Mouse (Mus musculus): ENCODE data around the gene Hist2h3b.
"Not testable (repeated sequence)": the region's sequence is repeated elsewhere in the genome, so short reads cannot be mapped to it uniquely, and the experiment has no call there.

Gene Hist2h3b

GRCm38 (mm10) chr3:96238954-96239793 is 29.3 kb upstream of the Hist2h3b start, which contains the start of gene Hist2h3c2:
Gene Hist2h3c2 (minus strand): TSS chr3:96239127.
- not testable (repeated sequence) for DNase-seq (ENCODE audit: extremely low spot score, low read depth, low spot score)

DNA sequence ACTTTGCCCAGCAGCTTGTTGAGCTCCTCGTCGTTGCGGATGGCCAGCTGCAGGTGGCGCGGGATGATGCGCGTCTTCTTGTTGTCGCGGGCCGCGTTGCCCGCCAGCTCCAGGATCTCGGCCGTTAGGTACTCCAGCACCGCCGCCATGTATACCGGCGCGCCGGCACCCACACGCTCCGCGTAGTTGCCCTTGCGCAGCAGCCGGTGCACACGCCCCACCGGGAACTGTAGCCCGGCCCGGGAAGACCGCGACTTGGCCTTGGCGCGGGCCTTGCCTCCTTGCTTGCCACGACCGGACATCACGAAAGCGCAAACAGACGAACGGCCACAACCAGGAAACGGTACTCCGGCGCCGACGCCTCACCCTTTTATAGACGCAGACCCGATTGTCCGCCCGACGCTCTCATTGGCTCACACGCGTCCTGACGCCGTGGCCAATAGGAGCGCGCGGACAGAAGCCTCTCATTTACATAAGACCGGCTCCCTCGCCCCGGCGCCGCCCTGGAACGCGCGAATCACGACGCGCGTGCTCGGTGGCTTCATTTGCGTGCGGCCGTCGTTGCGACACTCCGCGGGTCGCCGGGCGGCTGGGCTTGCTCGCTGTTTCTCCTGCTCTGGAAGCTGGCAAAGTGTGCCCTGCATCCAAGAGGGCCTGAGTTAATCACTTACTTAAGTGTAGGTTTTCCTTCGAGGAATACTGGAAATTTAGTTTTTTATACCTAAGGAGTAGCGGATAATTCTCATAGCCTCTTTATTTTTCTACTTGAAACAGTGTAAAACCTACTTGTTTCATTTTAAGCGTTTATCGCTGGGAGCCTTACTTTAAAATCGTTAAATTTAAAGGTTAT is 28.3 kb upstream of the Hist2h3b start, which contains the start of gene Hist2h2aa2:
Gene Hist2h2aa2, minus strand, starts transcription at position 328 of the 850 bp plus-strand sequence.
- DNase-seq (ENCODE audit: extremely low spot score, low read depth, low spot score): not testable (repeated sequence)

DNA sequence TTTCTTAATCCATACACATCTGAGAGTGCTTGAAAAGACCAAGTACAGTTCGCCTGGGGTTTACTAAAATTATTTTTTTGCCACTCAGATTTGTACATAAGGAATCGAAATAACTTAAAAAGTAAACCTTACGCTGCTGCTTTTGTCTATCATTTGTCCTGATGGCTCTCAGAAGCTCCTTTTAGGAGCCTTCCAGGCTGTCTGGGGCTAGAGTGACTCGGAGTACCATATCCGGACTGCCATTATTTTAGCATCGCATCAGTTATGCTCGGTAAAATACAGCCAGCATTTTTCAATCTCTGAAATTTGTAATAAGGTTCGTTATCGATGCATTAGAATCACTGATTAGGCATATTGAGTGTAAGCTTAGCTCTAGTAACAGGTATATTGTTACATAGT is 27.7 kb upstream of the Hist2h3b start:
- DNase-seq (ENCODE audit: extremely low spot score, low read depth, low spot score): no peak

DNA sequence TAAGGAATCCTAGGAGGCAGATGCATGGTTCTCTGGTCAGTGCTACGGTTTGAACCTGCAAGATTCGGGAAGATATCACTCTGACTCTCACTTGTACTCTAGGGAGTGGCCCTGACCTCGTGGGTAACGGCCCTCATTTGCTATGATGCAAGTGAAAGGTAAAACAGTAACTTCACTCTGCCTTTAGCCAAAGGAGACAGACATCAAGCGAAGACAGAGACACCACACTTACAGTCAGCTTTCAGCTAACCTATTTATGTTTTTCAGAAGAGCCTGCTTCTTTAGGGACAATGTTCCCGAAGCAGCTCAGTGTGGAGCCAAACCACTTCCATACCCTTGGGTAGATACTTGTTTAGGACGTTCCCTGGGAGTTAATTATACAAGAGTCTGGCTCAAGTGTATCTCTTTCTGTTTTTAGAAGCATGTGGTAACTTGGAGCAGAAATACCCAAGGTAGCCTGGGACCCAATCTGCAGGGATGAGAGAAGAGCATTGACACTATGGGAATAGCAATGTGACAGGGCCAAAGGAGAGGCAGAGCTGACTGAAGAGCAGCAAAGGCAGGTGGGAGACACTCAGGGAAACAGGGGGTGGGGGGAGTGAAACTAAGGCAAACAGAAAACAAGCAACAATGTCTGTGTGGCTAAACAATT is 24.4 kb upstream of the Hist2h3b start:
- no peak for DNase-seq (ENCODE audit: extremely low spot score, low read depth, low spot score)

DNA sequence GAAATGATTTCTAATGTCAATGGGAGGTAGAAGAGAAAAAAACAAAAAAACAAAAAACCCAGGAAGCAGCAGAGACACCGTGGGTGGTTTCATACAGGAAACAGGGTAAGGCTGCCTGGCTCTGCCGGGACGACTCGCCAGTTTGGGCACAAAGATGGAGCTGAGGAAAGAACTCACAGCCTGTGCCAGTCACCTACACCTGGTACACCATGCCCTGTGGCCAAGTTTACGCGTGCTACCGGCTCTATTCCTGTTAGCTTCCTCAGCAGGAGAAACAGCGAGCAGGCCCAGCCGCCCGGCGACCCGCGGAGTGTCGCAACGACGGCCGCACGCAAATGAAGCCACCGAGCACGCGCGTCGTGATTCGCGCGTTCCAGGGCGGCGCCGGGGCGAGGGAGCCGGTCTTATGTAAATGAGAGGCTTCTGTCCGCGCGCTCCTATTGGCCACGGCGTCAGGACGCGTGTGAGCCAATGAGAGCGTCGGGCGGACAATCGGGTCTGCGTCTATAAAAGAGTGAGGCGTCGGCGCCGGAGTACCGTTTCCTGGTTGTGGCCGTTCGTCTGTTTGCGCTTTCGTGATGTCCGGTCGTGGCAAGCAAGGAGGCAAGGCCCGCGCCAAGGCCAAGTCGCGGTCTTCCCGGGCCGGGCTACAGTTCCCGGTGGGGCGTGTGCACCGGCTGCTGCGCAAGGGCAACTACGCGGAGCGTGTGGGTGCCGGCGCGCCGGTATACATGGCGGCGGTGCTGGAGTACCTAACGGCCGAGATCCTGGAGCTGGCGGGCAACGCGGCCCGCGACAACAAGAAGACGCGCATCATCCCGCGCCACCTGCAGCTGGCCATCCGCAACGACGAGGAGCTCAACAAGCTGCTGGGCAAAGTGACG is 23.2 kb upstream of the Hist2h3b start, which contains the start of gene Hist2h2aa1:
Gene Hist2h2aa1, plus strand, starts transcription at position 495 of the 884 bp plus-strand sequence.
- DNase-seq (ENCODE audit: extremely low spot score, low read depth, low spot score): not testable (repeated sequence)

- DNase-seq (ENCODE audit: extremely low spot score, low read depth, low spot score): not testable (repeated sequence)
Measured at GRCm38 (mm10) chr3:96246018-96246417, 22.4 kb upstream of the Hist2h3b start.

GRCm38 (mm10) chr3:96246427-96246856 is 22.0 kb upstream of the Hist2h3b start, which contains the start of gene Hist2h3c1:
Gene Hist2h3c1 (plus strand): TSS chr3:96246685.
- DNase-seq (ENCODE audit: extremely low spot score, low read depth, low spot score): not testable (repeated sequence)

- DNase-seq (ENCODE audit: extremely low spot score, low read depth, low spot score): peak; percentile 46
Measured at GRCm38 (mm10) chr3:96247356-96248140, 20.9 kb upstream of the Hist2h3b start.

GRCm38 (mm10) chr3:96248141-96249033 is 20.1 kb upstream of the Hist2h3b start:
- no peak for DNase-seq (ENCODE audit: extremely low spot score, low read depth, low spot score)

DNA sequence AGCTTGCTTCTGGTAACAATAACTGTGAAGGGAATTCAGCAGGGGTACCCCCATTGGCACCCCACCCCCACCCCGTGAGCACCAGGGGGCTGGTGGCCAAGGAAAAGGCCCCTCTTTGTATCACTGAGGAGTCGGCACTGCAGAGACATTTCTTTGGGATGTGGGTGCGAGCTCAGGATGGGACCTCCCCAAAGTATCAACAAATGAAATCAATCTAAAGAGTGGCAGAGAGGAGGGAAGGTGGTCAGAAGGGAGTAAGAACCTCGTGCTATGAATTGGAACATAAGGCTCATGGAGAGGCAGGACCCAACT is 19.5 kb upstream of the Hist2h3b start:
- DNase-seq (ENCODE audit: extremely low spot score, low read depth, low spot score): no peak

GRCm38 (mm10) chr3:96250890-96251289 is 17.6 kb upstream of the Hist2h3b start:
- no peak for DNase-seq (ENCODE audit: extremely low spot score, low read depth, low spot score)

DNA sequence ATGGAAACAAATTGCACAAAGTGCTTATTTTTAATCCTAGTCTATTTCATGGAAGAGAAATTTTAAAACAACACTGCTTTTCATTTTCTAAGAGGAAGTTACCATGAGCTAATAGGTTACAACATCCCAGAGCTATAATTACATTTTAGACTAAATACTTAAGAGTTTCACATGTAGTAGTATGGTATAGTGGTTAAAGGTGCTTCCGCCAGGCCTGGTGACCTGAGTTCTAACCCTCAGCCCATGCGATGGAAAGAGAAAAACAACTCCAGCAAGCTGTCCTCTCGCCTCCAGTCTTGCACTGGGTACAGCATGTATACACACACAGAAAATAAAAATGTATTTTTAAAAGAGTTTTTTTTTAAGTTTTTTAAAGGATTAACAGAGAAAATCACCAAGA is 16.7 kb upstream of the Hist2h3b start:
- no peak for DNase-seq (ENCODE audit: extremely low spot score, low read depth, low spot score)

DNA sequence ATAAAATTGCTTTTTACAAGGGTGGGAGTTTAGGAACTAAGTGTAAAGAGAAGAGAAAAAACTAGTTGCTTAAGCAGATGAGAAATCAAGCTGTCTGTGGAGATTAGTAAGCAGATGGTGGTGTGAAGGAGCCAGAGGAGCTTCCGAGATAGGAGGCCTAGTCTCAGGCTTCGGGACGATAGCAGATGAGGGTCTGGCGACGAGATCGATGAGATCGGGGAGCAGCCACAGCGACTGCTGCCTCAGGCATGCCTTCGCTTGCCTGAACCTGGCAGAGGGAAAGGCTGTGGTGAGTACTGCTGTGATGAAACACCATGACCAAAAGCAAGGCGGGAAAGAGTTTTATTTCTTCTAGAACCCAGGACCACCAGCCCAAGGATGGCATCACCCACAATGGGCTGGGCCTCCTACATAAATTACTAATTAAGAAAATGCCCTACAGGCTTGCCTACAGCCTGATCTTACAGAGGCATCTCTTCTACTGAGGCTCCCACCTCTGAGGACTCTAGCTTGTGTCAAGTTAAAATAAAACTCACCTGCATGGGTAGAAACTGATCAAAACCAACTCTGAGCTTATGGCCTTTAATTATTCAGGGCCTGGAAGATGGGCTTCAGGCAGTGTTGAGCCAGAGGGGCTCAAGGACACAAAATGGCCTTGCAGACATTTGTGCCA is 13.6 kb upstream of the Hist2h3b start:
- no peak for DNase-seq (ENCODE audit: extremely low spot score, low read depth, low spot score)

DNA sequence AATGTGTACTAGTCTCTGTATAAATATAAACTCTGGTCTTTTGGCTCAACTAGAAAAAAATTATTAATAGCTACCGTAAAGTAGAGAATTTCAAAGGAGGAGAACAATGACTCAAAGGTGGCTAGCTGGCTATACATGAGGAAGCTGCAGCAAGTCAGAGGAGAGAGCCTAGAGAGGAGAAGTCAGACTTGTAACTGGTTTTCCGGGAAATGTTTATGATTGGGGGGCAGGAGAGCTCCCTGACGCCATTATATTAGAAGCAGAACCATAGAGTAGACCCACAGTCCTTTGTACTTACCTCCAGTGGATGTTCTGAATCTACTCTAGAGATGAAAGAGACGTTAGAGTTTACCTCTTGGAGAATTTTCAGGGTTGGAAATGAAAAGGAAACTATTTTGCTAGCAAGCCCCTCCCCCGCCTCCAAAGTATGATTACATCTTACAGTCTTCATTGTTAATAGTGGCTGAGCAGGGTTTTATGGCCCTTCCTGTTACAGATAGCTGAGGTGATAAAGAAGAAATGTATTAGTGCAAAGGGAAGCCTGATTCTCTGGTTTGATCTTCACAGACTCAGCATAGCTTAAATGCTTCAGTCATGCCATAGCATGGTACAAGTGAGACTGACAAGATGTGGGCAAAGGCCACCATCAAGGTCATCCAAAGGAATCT is 12.4 kb upstream of the Hist2h3b start:
- DNase-seq (ENCODE audit: extremely low spot score, low read depth, low spot score): no peak

GRCm38 (mm10) chr3:96257190-96257589 is 11.3 kb upstream of the Hist2h3b start:
- DNase-seq (ENCODE audit: extremely low spot score, low read depth, low spot score): no peak

DNA sequence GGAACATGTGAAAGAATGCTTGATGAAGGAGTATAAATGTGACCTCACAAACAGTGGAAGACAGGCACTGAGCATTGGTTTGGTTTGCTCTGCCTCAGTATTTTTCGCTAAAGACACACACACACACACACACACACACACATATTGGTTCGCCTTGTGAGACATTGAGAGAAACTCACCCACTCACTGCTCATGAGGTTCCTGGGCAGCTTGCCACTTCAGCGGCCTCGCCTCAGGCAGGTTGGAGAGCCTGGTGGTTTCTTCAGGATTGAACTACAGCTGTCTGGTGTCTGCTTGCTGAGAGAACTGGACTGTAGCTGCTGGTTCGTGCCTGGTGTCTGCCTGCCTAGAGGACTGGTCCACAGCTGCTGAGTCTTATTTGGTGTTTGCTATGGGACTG is 8.2 kb upstream of the Hist2h3b start:
- no peak for DNase-seq (ENCODE audit: extremely low spot score, low read depth, low spot score)

GRCm38 (mm10) chr3:96261623-96262022 is 6.8 kb upstream of the Hist2h3b start:
- DNase-seq (ENCODE audit: extremely low spot score, low read depth, low spot score): no peak

All from hindlimb bud, embryonic 11.5 days (tissue).